Mouse (Mus musculus) midbrain, embryonic 13.5 days (tissue): ENCODE data around the gene Gm49322. TPM values are rescaled to one million over a fixed set of nuclear protein-coding genes. Genes with fewer than 3 reads are reported as not detected.
"Not testable (repeated sequence)": the region's sequence is repeated elsewhere in the genome, so short reads cannot be mapped to it uniquely, and the experiment has no call there.

Experiments
- ATAC-seq: fragments of 200-750 bp; cut with Nextera tagmentation; 2 replicates; pipeline ENCODE4 v1.8.0; 2017; ENCODE audit warnings: mild to moderate bottlenecking, moderate TSS enrichment, moderate library complexity
- H3K27ac ChIP-seq: fragments of 300-500 bp; sonication (generic); 2 replicates; pipeline ENCODE4 v1.5.1; 2015; ENCODE audit warnings: inconsistent platforms, mild to moderate bottlenecking, moderate library complexity
- H3K27me3 ChIP-seq: fragments of 300-500 bp; sonication (generic); 2 replicates; pipeline ENCODE4 v1.6.1; 2015; ENCODE audit warnings: mild to moderate bottlenecking, inconsistent platforms
- H3K36me3 ChIP-seq: fragments of 300-500 bp; sonication (generic); 2 replicates; pipeline ENCODE4 v1.6.1; 2015; ENCODE audit warnings: mild to moderate bottlenecking, inconsistent platforms
- H3K4me1 ChIP-seq: fragments of 300-500 bp; sonication (generic); replicated peaks from 2 replicates; pipeline ENCODE4 v1.6.1; 2015; ENCODE audit warnings: inconsistent platforms
- H3K4me2 ChIP-seq: fragments of 300-500 bp; sonication (generic); replicated peaks from 2 replicates; pipeline ENCODE4 v1.6.1; 2015; ENCODE audit warnings: moderate library complexity, mild to moderate bottlenecking, inconsistent platforms
- H3K4me3 ChIP-seq: fragments of 300-500 bp; sonication (generic); replicated peaks from 2 replicates; pipeline ENCODE4 v1.5.1; 2015; ENCODE audit warnings: mild to moderate bottlenecking, inconsistent platforms
- H3K9ac ChIP-seq: fragments of 300-500 bp; sonication (generic); replicated peaks from 2 replicates; pipeline ENCODE4 v1.6.1; 2015; ENCODE audit warnings: mild to moderate bottlenecking, inconsistent platforms
- H3K9me3 ChIP-seq: fragments of 300-500 bp; sonication (generic); 2 replicates; pipeline ENCODE4 v1.6.1; 2016; ENCODE audit warnings: mild to moderate bottlenecking, inconsistent platforms
- WGBS: fragments of 180-500 bp; shearing (Covaris S2); methylation state at CpG from one replicate; pipeline ENCODE4 v1.1.7; 2015; 5-methylcytosine and 5-hydroxymethylcytosine counted together
- polyA plus RNA-seq: library from polyadenylated mRNA; unstranded; fragments of >200 nt; fragmentation: Nextera tagmentation; extraction: Ambion mirVana; gene quantifications from 2 replicates; pipeline ENCODE4 v1.2.1, GENCODE M21; 2015

Gm49322 gene
- polyA plus RNA-seq, 1 experiment from 2014 or later: 4.9 TPM

GRCm38 (mm10) chr10:80649910-80650309 is 44.1 kb downstream of the Gm49322 start:
- H3K27ac ChIP-seq, H3K4me2 ChIP-seq, ATAC-seq, H3K27me3 ChIP-seq, H3K9ac ChIP-seq, H3K4me3 ChIP-seq, H3K9me3 ChIP-seq: not testable (repeated sequence)
- Histone ChIP-seq H3K4me1 (peaks cover 15% of the 10 kb centered on the region), H3K36me3 (peaks cover 44% of the 10 kb centered on the region)
- WGBS: 91% methylated on average over 6 of the region's 6 CpGs

DNA sequence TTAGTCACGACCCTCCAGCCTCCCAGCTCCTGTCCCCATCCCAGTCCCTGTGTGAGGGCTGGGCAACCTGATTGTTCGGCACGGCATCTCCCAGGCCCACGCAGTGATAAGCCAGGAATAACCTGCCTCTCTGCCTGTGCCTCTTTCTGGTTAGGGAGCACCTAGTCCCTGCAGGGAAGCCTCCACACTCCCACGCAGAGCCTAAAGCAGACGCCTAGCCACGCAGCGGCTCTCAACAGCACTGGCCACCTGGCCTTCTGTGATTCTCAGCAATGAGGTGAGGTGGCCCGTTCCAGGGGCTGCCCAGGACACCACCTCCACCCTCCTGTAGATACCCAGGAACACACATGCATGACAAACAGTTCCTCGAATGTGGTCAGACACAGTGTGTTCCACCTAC is 44.6 kb downstream of the Gm49322 start:
- no peak overlapping the region for H3K4me2 ChIP-seq
- 92% methylated on average over 10 of the region's 10 CpGs for WGBS
- no peak overlapping the region for H3K4me3 ChIP-seq
- H3K27me3 ChIP-seq: no peaks in the 10 kb centered on the region
- peaks cover 20% of the 10 kb centered on the region for H3K4me1 ChIP-seq
- H3K36me3 ChIP-seq: peaks cover 39% of the 10 kb centered on the region
- no peak for ATAC-seq
- H3K9ac ChIP-seq: no peak overlapping the region
- no peaks in the 10 kb centered on the region for H3K9me3 ChIP-seq
- no peak overlapping the region for H3K27ac ChIP-seq

DNA sequence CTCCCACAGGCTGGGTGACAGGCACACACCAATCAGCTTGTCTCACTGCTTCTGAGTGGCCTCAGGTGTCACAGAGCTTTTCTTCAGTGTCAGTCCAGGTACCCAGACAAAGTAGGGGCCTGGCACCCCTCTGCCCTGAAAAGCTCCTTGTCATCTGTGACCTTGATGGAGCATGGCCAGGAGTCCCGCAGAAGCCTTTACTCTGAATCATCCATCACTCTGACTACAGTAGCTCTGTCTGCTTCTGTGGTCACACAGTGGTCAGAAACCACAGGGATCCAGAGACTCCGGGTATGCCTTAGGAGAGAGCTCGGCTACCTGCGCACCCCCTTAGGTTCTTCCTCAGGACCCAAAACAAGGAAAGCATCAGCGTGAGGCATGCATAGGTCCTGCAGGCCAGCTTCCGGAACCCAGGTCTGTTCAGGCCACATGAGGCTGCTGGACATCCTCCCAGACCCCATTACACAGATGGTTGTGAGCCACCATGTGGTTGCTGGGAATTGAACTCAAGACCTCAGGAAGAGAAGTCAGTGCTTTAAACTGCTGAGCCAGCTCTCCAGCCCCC is 47.4 kb downstream of the Gm49322 start:
- ATAC-seq: no peak
- no peak overlapping the region for H3K27ac ChIP-seq
- no peak overlapping the region for H3K9ac ChIP-seq
- H3K4me2 ChIP-seq: no peak overlapping the region
- no peaks in the 10 kb centered on the region for H3K27me3 ChIP-seq
- H3K4me1 ChIP-seq: peaks cover 33% of the 10 kb centered on the region
- H3K9me3 ChIP-seq: no peaks in the 10 kb centered on the region
- H3K36me3 ChIP-seq: peaks cover 14% of the 10 kb centered on the region
- no peak overlapping the region for H3K4me3 ChIP-seq
- 98% methylated on average over 6 of the region's 6 CpGs for WGBS

DNA sequence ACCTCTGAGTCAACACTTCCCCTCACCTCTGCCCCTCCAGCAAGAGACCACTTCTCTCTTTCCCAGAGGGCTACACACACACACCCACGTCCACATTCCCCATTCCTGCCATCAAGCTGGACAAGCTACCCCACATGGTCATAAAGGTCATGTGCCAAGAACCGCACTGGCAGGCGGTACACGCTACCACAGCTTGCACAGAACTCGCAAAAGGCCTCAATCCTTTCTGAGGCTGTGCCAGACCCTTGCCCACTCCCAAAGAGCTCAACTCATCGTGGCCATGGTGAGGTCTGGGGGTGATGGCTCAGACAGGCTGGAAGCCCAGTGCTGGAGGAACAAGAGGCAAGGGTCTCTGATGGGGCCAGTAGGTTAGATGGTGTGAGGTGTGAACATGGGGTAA is 49.0 kb downstream of the Gm49322 start:
- peak overlapping the region; percentile 79 for H3K4me2 ChIP-seq
- H3K27ac ChIP-seq: no peak overlapping the region
- peaks cover 35% of the 10 kb centered on the region for H3K4me1 ChIP-seq
- WGBS: 90% methylated on average over 6 of the region's 6 CpGs
- peak overlapping the region; percentile 91; the same call in 1 of the 2 replicates for H3K4me3 ChIP-seq
- ATAC-seq: no peak
- H3K36me3 ChIP-seq: peaks cover 9% of the 10 kb centered on the region
- H3K9ac ChIP-seq: peak overlapping the region; percentile 96
- H3K9me3 ChIP-seq: no peaks in the 10 kb centered on the region
- no peaks in the 10 kb centered on the region for H3K27me3 ChIP-seq

GRCm38 (mm10) chr10:80655406-80656129 is 49.7 kb downstream of the Gm49322 start:
- WGBS: 6% methylated on average over 11 of the region's 12 CpGs
- peaks cover 9% of the 10 kb centered on the region for H3K36me3 ChIP-seq

DNA sequence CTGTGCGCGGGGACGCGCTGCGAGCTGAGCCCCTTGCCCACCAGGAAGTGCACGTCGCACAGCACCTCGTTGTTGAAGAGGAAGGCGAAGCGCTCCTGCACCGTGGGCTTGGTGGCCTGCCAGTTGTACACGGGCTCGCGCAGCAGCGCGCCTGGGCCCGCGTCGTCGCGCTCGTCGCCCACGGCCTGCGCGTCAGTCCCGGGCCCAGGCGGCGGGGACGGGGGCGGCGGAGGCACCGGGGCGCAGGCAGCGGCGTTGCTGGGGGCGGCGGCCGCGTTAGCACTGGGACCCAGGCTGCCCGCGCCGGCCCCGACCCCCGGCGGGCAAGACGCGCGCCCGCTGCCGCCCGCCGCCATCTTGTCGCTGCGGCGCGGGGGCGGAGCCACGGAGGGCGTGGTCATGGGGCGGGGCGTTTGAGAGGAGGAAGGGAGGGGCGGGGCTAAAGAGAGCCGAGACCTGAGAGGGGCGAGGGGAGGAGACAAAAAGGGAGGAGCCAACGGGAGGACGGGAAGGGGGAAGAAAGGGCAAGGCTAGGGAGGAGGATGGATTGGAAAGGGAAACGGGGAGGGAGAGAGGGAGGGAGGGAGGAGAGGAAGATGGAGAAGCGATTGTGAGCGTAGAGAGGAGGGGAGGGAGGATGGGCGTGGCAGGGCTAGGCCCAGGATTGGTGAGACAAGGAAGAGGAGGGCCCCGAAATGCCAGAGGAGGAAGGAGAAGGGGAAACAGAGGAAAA is 50.5 kb downstream of the Gm49322 start:
- H3K4me1 ChIP-seq: peaks cover 35% of the 10 kb centered on the region
- H3K27ac ChIP-seq: peak overlapping the region; percentile 90
- ATAC-seq: peak; percentile 87
- H3K36me3 ChIP-seq: peaks cover 7% of the 10 kb centered on the region
- under 1% methylated on average over 70 of the region's 72 CpGs for WGBS
- peak overlapping the region; percentile 91 for H3K4me3 ChIP-seq
- peak overlapping the region; percentile 79 for H3K4me2 ChIP-seq
- no peaks in the 10 kb centered on the region for H3K9me3 ChIP-seq
- H3K9ac ChIP-seq: peak overlapping the region; percentile 96
- no peaks in the 10 kb centered on the region for H3K27me3 ChIP-seq

More at GRCm38 (mm10) chr10:80655406-80656129, 49.7 kb downstream of the Gm49322 start:
- Histone ChIP-seq H3K27me3 (no peaks in the 10 kb centered on the region), H3K4me3 (peak overlapping the region; percentile 91), H3K4me2 (peak overlapping the region; percentile 79), H3K27ac (peak overlapping the region; percentile 90), H3K9ac (peak overlapping the region; percentile 96), H3K4me1 (peaks cover 35% of the 10 kb centered on the region), H3K9me3 (no peaks in the 10 kb centered on the region)
- peak; percentile 75 for ATAC-seq

- Histone ChIP-seq H3K36me3 (peaks cover 4% of the 10 kb centered on the region), H3K4me3 (peak within 1 kb of the TSS; percentile 91), H3K4me1 (peaks cover 34% of the 10 kb centered on the region), H3K9ac (peak within 1 kb of the TSS; percentile 96), H3K9me3 (no peaks in the 10 kb centered on the region), H3K4me2 (peak within 1 kb of the TSS; percentile 79), H3K27me3 (no peaks in the 10 kb centered on the region), H3K27ac (peak within 1 kb of the TSS; percentile 90)
- 20% methylated on average over 15 of the region's 15 CpGs for WGBS
- peak; percentile 51 for ATAC-seq
Measured at GRCm38 (mm10) chr10:80656863-80657623, 51.2 kb downstream of the Gm49322 start, which contains the start of gene Btbd2. Gene Btbd2 (minus strand): TSS chr10:80657071.

GRCm38 (mm10) chr10:80658194-80658840 is 52.5 kb downstream of the Gm49322 start:
- no peak for ATAC-seq

DNA sequence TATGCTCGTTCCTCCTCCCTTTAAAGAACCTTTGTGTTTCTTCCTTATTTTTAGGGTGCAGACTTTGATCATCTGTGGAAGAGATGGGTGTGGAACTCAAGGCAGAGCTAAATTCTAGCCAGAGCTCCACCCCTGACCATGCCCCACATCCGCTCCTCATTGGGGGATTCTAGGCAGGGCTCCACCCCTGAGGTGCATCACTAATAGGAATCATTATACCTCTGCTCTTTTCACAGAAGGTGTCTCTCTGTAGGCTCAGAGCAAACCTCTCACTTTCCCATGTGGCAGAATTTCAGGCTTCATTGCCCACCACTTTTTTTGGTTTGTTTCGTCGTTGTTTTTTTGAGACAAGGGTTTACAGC is 53.0 kb downstream of the Gm49322 start:
- Histone ChIP-seq H3K36me3 (no peaks in the 10 kb centered on the region), H3K4me1 (peaks cover 33% of the 10 kb centered on the region), H3K4me3 (no peak overlapping the region), H3K4me2 (no peak overlapping the region), H3K9ac (no peak overlapping the region), H3K27me3 (no peaks in the 10 kb centered on the region), H3K27ac (no peak overlapping the region), H3K9me3 (no peaks in the 10 kb centered on the region)
- 72% methylated on average over 4 of the region's 4 CpGs for WGBS
- no peak for ATAC-seq

More at GRCm38 (mm10) chr10:80658194-80658840, 52.5 kb downstream of the Gm49322 start:
- Histone ChIP-seq H3K4me1 (peaks cover 32% of the 10 kb centered on the region), H3K27me3 (no peaks in the 10 kb centered on the region), H3K36me3 (no peaks in the 10 kb centered on the region), H3K9ac (no peak overlapping the region), H3K9me3 (no peaks in the 10 kb centered on the region), H3K27ac (no peak overlapping the region), H3K4me3 (no peak overlapping the region), H3K4me2 (no peak overlapping the region)
- 88% methylated on average over 14 of the region's 14 CpGs for WGBS

DNA sequence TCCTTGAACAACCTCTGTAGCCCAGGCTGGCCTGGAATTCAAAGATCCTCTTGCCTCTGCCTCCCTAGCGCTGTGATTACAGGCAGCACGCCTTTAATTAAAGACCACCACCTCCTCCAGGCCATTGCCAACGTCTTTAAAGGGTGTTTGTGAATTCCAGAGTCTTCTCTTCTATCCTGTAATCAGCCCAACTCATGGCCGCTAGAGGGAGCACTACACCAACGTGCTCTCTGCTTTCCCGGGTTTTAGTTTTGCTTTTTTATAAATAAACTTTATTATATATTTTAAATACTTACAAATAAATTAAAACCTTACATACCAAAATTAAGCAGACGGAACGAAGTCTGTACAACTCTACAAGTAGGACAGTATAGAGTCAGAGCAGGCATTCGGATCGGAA is 53.4 kb downstream of the Gm49322 start:
- WGBS: 15% methylated on average over 10 of the region's 10 CpGs
- H3K27ac ChIP-seq: no peak overlapping the region
- peak overlapping the region; percentile 6; the same call in 1 of the 2 replicates for H3K4me2 ChIP-seq
- no peak overlapping the region for H3K4me3 ChIP-seq
- no peak for ATAC-seq
- H3K9ac ChIP-seq: no peak overlapping the region
- H3K36me3 ChIP-seq: no peaks in the 10 kb centered on the region
- no peaks in the 10 kb centered on the region for H3K27me3 ChIP-seq
- H3K9me3 ChIP-seq: no peaks in the 10 kb centered on the region
- peaks cover 30% of the 10 kb centered on the region for H3K4me1 ChIP-seq

GRCm38 (mm10) chr10:80661149-80661548 is 55.3 kb downstream of the Gm49322 start:
- no peak overlapping the region for H3K4me3 ChIP-seq
- 35% methylated on average over 5 of the region's 5 CpGs for WGBS
- no peak for ATAC-seq
- H3K4me2 ChIP-seq: no peak overlapping the region
- H3K9me3 ChIP-seq: no peaks in the 10 kb centered on the region
- peaks cover 18% of the 10 kb centered on the region for H3K4me1 ChIP-seq
- H3K27ac ChIP-seq: no peak overlapping the region
- peaks cover 10% of the 10 kb centered on the region for H3K36me3 ChIP-seq
- no peaks in the 10 kb centered on the region for H3K27me3 ChIP-seq
- no peak overlapping the region for H3K9ac ChIP-seq
